Mouse (Mus musculus) neural tube, embryonic 11.5 days (tissue): ENCODE results near the gene Lypd6b. TPM values are rescaled to one million over a fixed set of nuclear protein-coding genes. Genes with fewer than 3 reads are reported as not detected.

ENCODE experiments used
- ATAC-seq: fragments of 200-750 bp; cut with Nextera tagmentation; 2 replicates; pipeline ENCODE4 v1.8.0; 2017; ENCODE audit warnings: moderate number of reproducible peaks, mild to moderate bottlenecking, moderate TSS enrichment, moderate library complexity; ENCODE audit not compliant: insufficient read depth, low FRiP score, low TSS enrichment
- DNase-seq: peaks from one replicate; pipeline ENCODE4 v3.0.0-alpha.2; 2015; ENCODE audit warnings: low spot score
- H3K27ac ChIP-seq: fragments of 300-500 bp; sonication (generic); 2 replicates; pipeline ENCODE4 v1.5.1; 2014; ENCODE audit warnings: low read depth, mild to moderate bottlenecking, low read length
- H3K27me3 ChIP-seq: fragments of 300-500 bp; sonication (generic); 2 replicates; pipeline ENCODE4 v1.6.1; 2014; ENCODE audit warnings: mild to moderate bottlenecking, low read length, mixed read lengths; ENCODE audit not compliant: control insufficient read depth, insufficient read depth
- H3K36me3 ChIP-seq: fragments of 300-500 bp; sonication (generic); 2 replicates; pipeline ENCODE4 v1.6.1; 2014; ENCODE audit warnings: mild to moderate bottlenecking, low read length, moderate library complexity, mixed read lengths; ENCODE audit not compliant: control insufficient read depth, insufficient read depth
- H3K4me1 ChIP-seq: fragments of 300-500 bp; sonication (generic); 2 replicates; pipeline ENCODE4 v1.6.1; 2014; ENCODE audit warnings: low read length, mixed read lengths; ENCODE audit not compliant: control insufficient read depth, insufficient read depth
- H3K4me2 ChIP-seq: fragments of 300-500 bp; sonication (generic); 2 replicates; pipeline ENCODE4 v1.6.1; 2014; ENCODE audit warnings: low read depth, mild to moderate bottlenecking, moderate library complexity
- H3K4me3 ChIP-seq: fragments of 300-500 bp; sonication (generic); 2 replicates; pipeline ENCODE4 v1.5.1; 2014; ENCODE audit warnings: low read depth, low read length
- H3K9ac ChIP-seq: fragments of 300-500 bp; sonication (generic); 2 replicates; pipeline ENCODE4 v1.6.1; 2014; ENCODE audit warnings: mild to moderate bottlenecking, low read length
- H3K9me3 ChIP-seq: fragments of 300-500 bp; sonication (generic); 2 replicates; pipeline ENCODE4 v1.6.1; 2016; ENCODE audit warnings: low read length; ENCODE audit not compliant: control insufficient read depth
- WGBS: fragments of 180-500 bp; shearing (Covaris S2); extraction: QIAGEN DNeasy Blood & Tissue Kit; methylation state at CpG from one replicate; pipeline ENCODE4 v1.1.7; 2014; 5-methylcytosine and 5-hydroxymethylcytosine counted together
- polyA plus RNA-seq: library from polyadenylated mRNA; unstranded; fragments of >200 nt; fragmentation: Nextera tagmentation; extraction: Ambion mirVana; gene quantifications from 2 replicates; pipeline ENCODE4 v1.2.1, GENCODE M21; 2014

The Lypd6b gene
- polyA plus RNA-seq, 1 experiment from 2014 or later = 1.3 TPM

- ATAC-seq (no peak), DNase-seq (no peak)
- no peak overlapping the region for H3K4me3 ChIP-seq
Observed at GRCm38 (mm10) chr2:49861658-49862057, 74.2 kb downstream of the Lypd6b start.

GRCm38 (mm10) chr2:49868116-49868858 lies 80.8 kb downstream of the Lypd6b start:
- no peaks in the 10 kb centered on the region for H3K9me3 ChIP-seq
- H3K27ac ChIP-seq = no peak overlapping the region
- WGBS = 89% methylated on average over 9 of the region's 9 CpGs
- no peak overlapping the region for H3K4me3 ChIP-seq
- H3K4me1 ChIP-seq = no peaks in the 10 kb centered on the region
- ATAC-seq = no peak
- no peaks in the 10 kb centered on the region for H3K27me3 ChIP-seq
- no peak for DNase-seq
- no peak overlapping the region for H3K4me2 ChIP-seq
- no peaks in the 10 kb centered on the region for H3K36me3 ChIP-seq
- H3K9ac ChIP-seq = no peak overlapping the region

More at GRCm38 (mm10) chr2:49861658-49862057, 74.2 kb downstream of the Lypd6b start:
- no peaks in the 10 kb centered on the region for H3K27me3 ChIP-seq
- no peak overlapping the region for H3K9ac ChIP-seq
- no peak overlapping the region for H3K27ac ChIP-seq
- no peaks in the 10 kb centered on the region for H3K36me3 ChIP-seq
- H3K4me2 ChIP-seq = no peak overlapping the region
- 0 out of 2 replicates have a peak, but pooled peaks cover 2% of the 10 kb centered on the region for H3K4me1 ChIP-seq
- H3K9me3 ChIP-seq = no peaks in the 10 kb centered on the region
- WGBS = 76% methylated on average over 8 of the region's 8 CpGs

GRCm38 (mm10) chr2:49869044-49869443 lies 81.6 kb downstream of the Lypd6b start:
- H3K4me2 ChIP-seq = no peak overlapping the region
- H3K9me3 ChIP-seq = no peaks in the 10 kb centered on the region
- H3K36me3 ChIP-seq = no peaks in the 10 kb centered on the region
- H3K27ac ChIP-seq = no peak overlapping the region
- no peak overlapping the region for H3K9ac ChIP-seq
- no peaks in the 10 kb centered on the region for H3K4me1 ChIP-seq
- no peak for DNase-seq
- WGBS = 78% methylated on average over 7 of the region's 7 CpGs
- H3K4me3 ChIP-seq = no peak overlapping the region
- ATAC-seq = no peak
- no peaks in the 10 kb centered on the region for H3K27me3 ChIP-seq

GRCm38 (mm10) chr2:49869782-49870514 lies 82.5 kb downstream of the Lypd6b start:
- no peaks in the 10 kb centered on the region for H3K27me3 ChIP-seq
- ATAC-seq = no peak

GRCm38 (mm10) chr2:49871012-49871411 lies 83.5 kb downstream of the Lypd6b start:
- no peak for ATAC-seq
- Histone ChIP-seq H3K4me3 (no peak overlapping the region), H3K9ac (no peak overlapping the region), H3K27me3 (no peaks in the 10 kb centered on the region), H3K9me3 (no peaks in the 10 kb centered on the region), H3K4me2 (no peak overlapping the region), H3K4me1 (no peaks in the 10 kb centered on the region), H3K36me3 (no peaks in the 10 kb centered on the region), H3K27ac (no peak overlapping the region)
- no peak for DNase-seq
- WGBS = 79% methylated on average over 1 of the region's 1 CpGs

More at GRCm38 (mm10) chr2:49869782-49870514, 82.5 kb downstream of the Lypd6b start:
- no peak overlapping the region for H3K27ac ChIP-seq
- no peak overlapping the region for H3K4me2 ChIP-seq
- H3K4me1 ChIP-seq = no peaks in the 10 kb centered on the region
- H3K4me3 ChIP-seq = no peak overlapping the region
- no peak overlapping the region for H3K9ac ChIP-seq
- WGBS = 87% methylated on average over 10 of the region's 10 CpGs
- no peaks in the 10 kb centered on the region for H3K9me3 ChIP-seq
- DNase-seq = no peak
- H3K36me3 ChIP-seq = no peaks in the 10 kb centered on the region

- Histone ChIP-seq H3K27ac (no peak overlapping the region), H3K36me3 (no peaks in the 10 kb centered on the region), H3K9ac (no peak overlapping the region), H3K4me1 (no peaks in the 10 kb centered on the region), H3K27me3 (no peaks in the 10 kb centered on the region), H3K9me3 (no peaks in the 10 kb centered on the region), H3K4me3 (no peak overlapping the region), H3K4me2 (no peak overlapping the region)
- 84% methylated on average over 9 of the region's 9 CpGs for WGBS
- ATAC-seq = no peak
- DNase-seq = no peak
Observed at GRCm38 (mm10) chr2:49880507-49880906, 93.0 kb downstream of the Lypd6b start.

- whole genome bisulfite sequencing = 93% methylated on average over 1 of the region's 1 CpGs
Observed at GRCm38 (mm10) chr2:49881002-49881401, 93.5 kb downstream of the Lypd6b start.

GRCm38 (mm10) chr2:49882461-49882860 lies 95.0 kb downstream of the Lypd6b start:
- 96% methylated on average over 1 of the region's 1 CpGs for WGBS
- no peak overlapping the region for H3K9ac ChIP-seq
- H3K4me3 ChIP-seq = no peak overlapping the region
- no peak overlapping the region for H3K4me2 ChIP-seq
- H3K4me1 ChIP-seq = no peaks in the 10 kb centered on the region
- no peaks in the 10 kb centered on the region for H3K36me3 ChIP-seq
- H3K27me3 ChIP-seq = no peaks in the 10 kb centered on the region
- DNase-seq (no peak), ATAC-seq (no peak)
- H3K9me3 ChIP-seq = no peaks in the 10 kb centered on the region
- H3K27ac ChIP-seq = no peak overlapping the region

More at GRCm38 (mm10) chr2:49881002-49881401, 93.5 kb downstream of the Lypd6b start:
- no peaks in the 10 kb centered on the region for H3K9me3 ChIP-seq
- H3K27ac ChIP-seq = no peak overlapping the region
- no peak overlapping the region for H3K4me3 ChIP-seq
- H3K4me2 ChIP-seq = no peak overlapping the region
- no peak overlapping the region for H3K9ac ChIP-seq
- no peaks in the 10 kb centered on the region for H3K4me1 ChIP-seq
- no peaks in the 10 kb centered on the region for H3K27me3 ChIP-seq
- DNase-seq (no peak), ATAC-seq (no peak)
- H3K36me3 ChIP-seq = no peaks in the 10 kb centered on the region

GRCm38 (mm10) chr2:49883990-49884389 lies 96.5 kb downstream of the Lypd6b start:
- ATAC-seq (no peak), DNase-seq (no peak)
- Histone ChIP-seq H3K4me1 (no peaks in the 10 kb centered on the region), H3K36me3 (no peaks in the 10 kb centered on the region), H3K27ac (no peak overlapping the region), H3K9ac (no peak overlapping the region), H3K4me3 (no peak overlapping the region), H3K27me3 (no peaks in the 10 kb centered on the region), H3K9me3 (no peaks in the 10 kb centered on the region), H3K4me2 (no peak overlapping the region)
- WGBS = 36% methylated on average over 3 of the region's 3 CpGs
